In genomic region chr7:137436901-137437300, GRCm38 (mm10) we compare ENCODE assay signal across 8 mouse cellular contexts. TPM values are rescaled to one million over a fixed set of nuclear protein-coding genes. Genes with fewer than 3 reads are reported as not detected.
A peak's percentile ranks its signal among the peaks of the same experiment; 100 is the strongest.
DNase-seq lines count a peak whose midpoint lies in the region; ATAC-seq and TF ChIP-seq lines count a peak whose summit lies in the region.

No protein-coding gene starts in this region.

- no peaks in the 10 kb centered on the region for H3K27me3 ChIP-seq in lung, embryonic 15.5 days
- no peaks in the 10 kb centered on the region for H3K27me3 ChIP-seq in intestine, embryonic 14.5 days (replicated peaks; ENCODE audit: control insufficient read depth, insufficient read depth, low read length)

- peaks cover 10% of the 10 kb centered on the region for H3K4me1 ChIP-seq in lung, embryonic 15.5 days
- peaks cover 16% of the 10 kb centered on the region for H3K4me1 ChIP-seq in intestine, embryonic 14.5 days (replicated peaks; ENCODE audit: control insufficient read depth, insufficient read depth, low read length)
- H3K4me1 ChIP-seq in lung, adult 2 months (ENCODE audit: control insufficient read depth, insufficient read depth, low read length), result no peaks in the 10 kb centered on the region

- H3K4me3 ChIP-seq in lung, embryonic 15.5 days, result peak overlapping the region; percentile 83
- H3K4me3 ChIP-seq in intestine, embryonic 14.5 days (ENCODE audit: low read depth, low read length), result peak overlapping the region; percentile 78
- H3K4me3 ChIP-seq in lung, adult 2 months (replicated peaks; ENCODE audit: extremely low read depth, low read depth, low read length), result no peak overlapping the region

- peak overlapping the region; percentile 82; the same call in 1 of the 2 replicates for H3K27ac ChIP-seq in lung, embryonic 15.5 days
- peak overlapping the region; percentile 70; the same call in 1 of the 2 replicates for H3K27ac ChIP-seq in intestine, embryonic 14.5 days (ENCODE audit: low read depth)

- ATAC-seq in lung, embryonic 15.5 days (ENCODE audit: borderline replicate concordance, extremely low read depth, low FRiP score, low TSS enrichment), result 0 out of 2 replicates have a peak, but pooled peaks have one; percentile 1
- ATAC-seq in erythroid progenitor cell, adult 5-6 weeks (replicated peaks; ENCODE audit: low FRiP score, poor library complexity, severe bottlenecking), result peak; percentile 27
- peak; percentile 3; the same call in 1 of the 2 replicates for ATAC-seq in intestine, embryonic 14.5 days (replicated peaks; ENCODE audit: low FRiP score, low TSS enrichment, low read depth)
- ATAC-seq in monocyte, adult 5-6 weeks (replicated peaks; ENCODE audit: insufficient number of reproducible peaks, low FRiP score, low TSS enrichment, poor library complexity, severe bottlenecking), result no peak

- WGBS in lung, embryonic 15.5 days, result 82% methylated on average over 6 of the region's 6 CpGs
- 73% methylated on average over 6 of the region's 6 CpGs for WGBS in intestine, embryonic 14.5 days
- WGBS in lung, adult 2 months, result 76% methylated on average over 6 of the region's 6 CpGs

- no peaks in the 10 kb centered on the region for H3K9me3 ChIP-seq in lung, embryonic 15.5 days
- no peaks in the 10 kb centered on the region for H3K9me3 ChIP-seq in intestine, embryonic 14.5 days (ENCODE audit: control insufficient read depth, low read length)

- TF ChIP-seq CTCF in lung, adult 2 months (IDR thresholded peaks at IDR 0.05; ENCODE audit: insufficient read depth, low read length), result no peak

- H3K4me2 ChIP-seq in lung, embryonic 15.5 days, result peak overlapping the region; percentile 68
- H3K4me2 ChIP-seq in intestine, embryonic 14.5 days (ENCODE audit: low read length), result peak overlapping the region; percentile 44

- TF ChIP-seq POLR2A in lung, adult 2 months (IDR thresholded peaks at IDR 0.05; ENCODE audit: borderline replicate concordance, extremely low read depth, low read depth, low read length), result no peak

- H3K9ac ChIP-seq in lung, embryonic 15.5 days, result no peak overlapping the region
- H3K9ac ChIP-seq in intestine, embryonic 14.5 days (ENCODE audit: low read length), result no peak overlapping the region

- no peak for DNase-seq in lung, postnatal 36 days
- no peak for DNase-seq in intestine, embryonic 14.5 days (ENCODE audit: low spot score)
- peak; percentile 15 for DNase-seq in naive thymus-derived CD4-positive, alpha-beta T cell, adult 2 months (ENCODE audit: low read depth)
- DNase-seq in ovary, postnatal 36 days (ENCODE audit: low spot score), result no peak
- no peak for DNase-seq in lung, adult 2 months

- no peaks in the 10 kb centered on the region for H3K36me3 ChIP-seq in lung, embryonic 15.5 days
- no peaks in the 10 kb centered on the region for H3K36me3 ChIP-seq in intestine, embryonic 14.5 days (ENCODE audit: control insufficient read depth, insufficient read depth, low read length)

RNA-seq across cellular contexts. Expression of gene Glrx3, which starts 0.5 kb away (rescaled TPM):
- 223 and 225 TPM in 2 replicates for polyA plus RNA-seq in lung, embryonic 15.5 days (2015; fragmentation: Nextera tagmentation; extraction: Ambion mirVana)
- 11.9 and 21.4 TPM in 2 replicates for total RNA-seq in erythroid progenitor cell, adult 5-6 weeks (2015; ENCODE audit: low replicate concordance)
- total RNA-seq in erythroid progenitor cell, adult 5-6 weeks (2017; ENCODE audit: low replicate concordance), result 19.8 and 20.6 TPM in 2 replicates
- polyA plus RNA-seq in intestine, embryonic 14.5 days (2014; fragmentation: Nextera tagmentation; extraction: Ambion mirVana), result 266 and 285 TPM in 2 replicates
- 83.6 to 87.3 TPM (median 86.3 TPM) in 3 replicates for total RNA-seq in monocyte, adult 5-6 weeks (2017)
- 41.2 and 50.6 TPM in 2 replicates for polyA plus RNA-seq in lung, adult 2 months (2012; rRNA removed)

RNA-seq across cellular contexts. Expression of gene 9430038I01Rik, which starts 26.3 kb away (rescaled TPM):
- polyA plus RNA-seq in lung, embryonic 15.5 days (2015; fragmentation: Nextera tagmentation; extraction: Ambion mirVana), result 19.4 and 20.2 TPM in 2 replicates
- 6.3 and 6.8 TPM in 2 replicates for total RNA-seq in erythroid progenitor cell, adult 5-6 weeks (2015; ENCODE audit: low replicate concordance)
- total RNA-seq in erythroid progenitor cell, adult 5-6 weeks (2017; ENCODE audit: low replicate concordance), result 0.23 and 3.2 TPM in 2 replicates
- polyA plus RNA-seq in intestine, embryonic 14.5 days (2014; fragmentation: Nextera tagmentation; extraction: Ambion mirVana), result 30.5 and 30.6 TPM in 2 replicates
- 18.2 to 26.9 TPM (median 23.7 TPM) in 3 replicates for total RNA-seq in monocyte, adult 5-6 weeks (2017)
- 9.0 and 11.1 TPM in 2 replicates for polyA plus RNA-seq in lung, adult 2 months (2012; rRNA removed)
